Mouse (Mus musculus): ENCODE measurements around the gene Nrxn3.

DNA sequence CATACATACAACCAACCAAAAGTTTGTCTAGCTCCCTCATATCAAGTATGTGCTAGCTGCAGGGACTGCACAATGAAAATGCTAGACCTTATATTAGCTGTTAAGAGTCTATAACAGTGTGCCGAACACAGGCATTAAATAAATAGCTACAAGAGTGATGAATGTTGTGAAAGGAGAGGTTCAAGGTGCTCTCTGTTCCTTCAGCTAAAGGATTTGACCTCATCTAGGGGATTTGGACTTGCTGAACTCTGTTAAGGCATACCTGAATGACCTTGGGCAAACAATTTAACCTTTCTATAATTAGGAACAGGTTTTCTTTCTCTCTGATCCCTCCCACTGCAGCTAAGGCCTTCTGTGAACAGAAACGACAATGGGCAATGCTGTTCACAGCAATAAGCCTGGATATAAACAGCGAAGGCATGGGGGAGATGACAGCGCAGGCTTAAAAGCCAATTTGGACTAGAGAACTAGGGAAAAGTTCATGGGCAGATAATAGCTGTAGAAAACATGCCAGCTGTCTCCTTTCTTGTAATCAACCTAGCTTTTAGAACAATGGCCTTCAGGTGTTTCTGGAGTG, 839.4 kb downstream of the Nrxn3 start:
- TF ChIP-seq CTCF (IDR thresholded peaks at IDR 0.05; ENCODE audit: low read depth, low read length), result no peak
- no peak for TF ChIP-seq POLR2A (IDR thresholded peaks at IDR 0.05; ENCODE audit: borderline replicate concordance, low read depth, low read length)
